Mouse (Mus musculus): ENCODE data around the gene Strip1.

DNA sequence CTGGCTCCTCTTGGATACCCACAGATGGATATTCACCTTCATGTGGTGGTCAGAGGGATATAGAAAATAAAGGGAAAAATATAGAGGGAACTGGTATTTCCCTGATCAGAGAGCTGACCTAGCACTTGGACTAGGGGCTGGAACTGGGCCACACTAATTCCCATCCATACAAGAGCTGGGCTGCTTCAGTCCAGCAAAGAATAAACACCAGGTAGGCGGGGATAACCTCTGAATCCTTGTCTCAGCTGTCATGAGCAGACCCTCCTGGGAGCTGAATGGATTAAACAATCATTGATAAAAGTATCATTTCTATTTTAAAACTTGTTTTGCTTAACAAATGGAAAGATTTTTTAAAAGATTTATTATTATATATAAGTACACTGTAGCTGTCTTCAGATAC lies 39.9 kb downstream of the Strip1 start:
- TF ChIP-seq CTCF (IDR thresholded peaks at IDR 0.05; ENCODE audit: low read depth) = no peak
- no peak for TF ChIP-seq EP300 (IDR thresholded peaks at IDR 0.05; ENCODE audit: low read depth)

All from liver, embryonic 14.5 days (tissue).